Mouse (Mus musculus) erythroblast, embryonic 14.5 days (primary cell): ENCODE results near the gene Cdca3.

Source experiments
- GATA1 ChIP-seq: IDR thresholded peaks from 2 replicates; pipeline ENCODE4 v1.6.1; 2012; ENCODE audit warnings: low read length, inconsistent platforms, mixed read lengths
- TAL1 ChIP-seq: IDR thresholded peaks from 3 replicates; pipeline ENCODE4 v1.6.1; 2012; ENCODE audit warnings: low read length, inconsistent platforms, mixed read lengths

- no peak for TF ChIP-seq GATA1
- no peak for TF ChIP-seq TAL1
Observed at GRCm38 (mm10) chr6:124865766-124866362, 36.5 kb downstream of the Cdca3 start.
